Comparison of ENCODE assay signal across 10 mouse cellular contexts in genomic region chr5:64504507-64504906, GRCm38 (mm10).
DNase-seq lines count a peak whose midpoint lies in the region; ATAC-seq and TF ChIP-seq lines count a peak whose summit lies in the region.
"Had no signal": no experiment of that assay in that cellular context is flagged by ENCODE, and none has a peak within 500 bp of the region (broad histone marks: within the 10 kb centered on the region; RNA-seq: fewer than 3 reads in every experiment).

No protein-coding gene starts in this region.

- TF ChIP-seq POLR2A in ES-Bruce4 (IDR thresholded peaks at IDR 0.05; ENCODE audit: insufficient read depth, low read length) = no peak
- TF ChIP-seq POLR2A in liver, adult 2 months (IDR thresholded peaks at IDR 0.05; ENCODE audit: extremely low read depth, insufficient read depth, low read length) = no peak

- no peaks in the 10 kb centered on the region for H3K36me3 ChIP-seq in heart, postnatal 0 days (replicated peaks; ENCODE audit: control insufficient read depth, insufficient read depth, low read length)
- no peaks in the 10 kb centered on the region for H3K36me3 ChIP-seq in ES-Bruce4 (ENCODE audit: control insufficient read depth, insufficient read depth, low read length, poor library complexity, severe bottlenecking)
- no peaks in the 10 kb centered on the region for H3K36me3 ChIP-seq in liver, adult 2 months (ENCODE audit: control insufficient read depth, insufficient read depth, low read length)
- H3K36me3 ChIP-seq: G1E had no signal

- no peak overlapping the region for H3K4me2 ChIP-seq in heart, postnatal 0 days (ENCODE audit: low read depth, low read length)

- ATAC-seq in heart, postnatal 0 days (ENCODE audit: insufficient read depth, low read depth) = no peak

- peaks cover 4% of the 10 kb centered on the region; the same call in 1 of the 2 replicates for H3K4me1 ChIP-seq in heart, postnatal 0 days (ENCODE audit: control insufficient read depth, insufficient read depth)
- peaks cover 15% of the 10 kb centered on the region for H3K4me1 ChIP-seq in ES-Bruce4 (ENCODE audit: control insufficient read depth, insufficient read depth, low read length)
- peaks cover 10% of the 10 kb centered on the region; the same call in 1 of the 2 replicates for H3K4me1 ChIP-seq in liver, adult 2 months (ENCODE audit: control insufficient read depth, insufficient read depth, low read length)

- no peak overlapping the region for H3K9ac ChIP-seq in heart, postnatal 0 days (replicated peaks; ENCODE audit: low read depth, low read length)
- peak overlapping the region; percentile 33 for H3K9ac ChIP-seq in ES-Bruce4 (ENCODE audit: low read depth, poor library complexity, severe bottlenecking)
- no peak overlapping the region for H3K9ac ChIP-seq in liver, adult 2 months (ENCODE audit: low read depth, low read length)

- DNase-seq in heart, postnatal 0 days (ENCODE audit: low spot score) = no peak
- DNase-seq in heart, adult 9 months (ENCODE audit: low spot score in 2 of 2) = no peak
- peak; percentile 37 for DNase-seq in embryo, embryonic 11 days
- DNase-seq in liver, adult 2 months (ENCODE audit: extremely low read depth, low read depth, low spot score) = peak; percentile 80
- no peak for DNase-seq in cerebellum, adult 11 months
- DNase-seq in natural killer cell, adult 2 months (ENCODE audit: low spot score in 2 of 2) = no peak
- no peak for DNase-seq in ovary, adult 18-20 months (ENCODE audit: low spot score)

- no peak overlapping the region for H3K4me3 ChIP-seq in heart, postnatal 0 days (ENCODE audit: low read depth, low read length)
- no peak overlapping the region for H3K4me3 ChIP-seq in ES-Bruce4 (ENCODE audit: low read depth, low read length)
- H3K4me3 ChIP-seq in liver, adult 2 months (ENCODE audit: insufficient read depth, low read depth, low read length) = no peak overlapping the region

- 86% methylated on average over 6 of the region's 6 CpGs for WGBS in heart, postnatal 0 days
- WGBS in liver, adult 2 months = 30% methylated on average over 6 of the region's 6 CpGs

- no peaks in the 10 kb centered on the region for H3K79me2 ChIP-seq in liver, adult 2 months (ENCODE audit: control insufficient read depth, insufficient read depth, low read length)

- TF ChIP-seq CTCF in heart, postnatal 0 days (IDR thresholded peaks at IDR 0.05; ENCODE audit: low read depth) = no peak
- TF ChIP-seq CTCF in ES-Bruce4 (IDR thresholded peaks at IDR 0.05; ENCODE audit: low read depth, low read length) = no peak
- TF ChIP-seq CTCF in liver, adult 2 months (IDR thresholded peaks at IDR 0.05; ENCODE audit: low read depth, low read length) = no peak

- no peak for TF ChIP-seq EP300 in heart, postnatal 0 days (IDR thresholded peaks at IDR 0.05; ENCODE audit: low read depth)
- TF ChIP-seq EP300 in ES-Bruce4 (IDR thresholded peaks at IDR 0.05; ENCODE audit: insufficient read depth, low read depth, low read length) = peak; percentile 31; the same call in 1 of the 2 replicates

- H3K27ac ChIP-seq in heart, postnatal 0 days (ENCODE audit: low read depth) = peak overlapping the region; percentile 82; the same call in 1 of the 2 replicates
- peak overlapping the region; percentile 77 for H3K27ac ChIP-seq in ES-Bruce4 (ENCODE audit: insufficient read depth, low read length)
- H3K27ac ChIP-seq in liver, adult 2 months (replicated peaks; ENCODE audit: insufficient read depth, low read depth, low read length) = no peak overlapping the region
- H3K27ac ChIP-seq: left cerebral cortex, adult 2 months had no signal

- no peaks in the 10 kb centered on the region for H3K27me3 ChIP-seq in heart, postnatal 0 days (ENCODE audit: control insufficient read depth, insufficient read depth, low read length)
- H3K27me3 ChIP-seq in ES-Bruce4 (ENCODE audit: control insufficient read depth, insufficient read depth, low read length, poor library complexity, severe bottlenecking) = no peaks in the 10 kb centered on the region
- no peaks in the 10 kb centered on the region for H3K27me3 ChIP-seq in liver, adult 2 months (ENCODE audit: control insufficient read depth, insufficient read depth, low read length)

- H3K9me3 ChIP-seq in heart, postnatal 0 days (replicated peaks; ENCODE audit: control insufficient read depth, low read length) = no peaks in the 10 kb centered on the region
- H3K9me3 ChIP-seq in ES-Bruce4 (replicated peaks; ENCODE audit: control insufficient read depth, insufficient read depth, low read length, poor library complexity, severe bottlenecking) = no peaks in the 10 kb centered on the region
- H3K9me3 ChIP-seq: G1E had no signal

Comparison
In these comparisons a context has a peak if more than half of its experiments do, and no peak if none do; other contexts are left out.
1. DNase-seq: peak in embryo, embryonic 11 days (single experiment) and liver, adult 2 months (single experiment); none in heart, postnatal 0 days (single experiment), heart, adult 9 months (0 of 2), cerebellum, adult 11 months (single experiment), natural killer cell, adult 2 months (0 of 2) and ovary, adult 18-20 months (single experiment).